Mouse (Mus musculus) stomach, embryonic 14.5 days (tissue): Measurements from ENCODE around the gene Cd300lf. TPM values are rescaled to one million over a fixed set of nuclear protein-coding genes. Genes with fewer than 3 reads are reported as not detected.
A peak's percentile ranks its signal among the peaks of the same experiment; 100 is the strongest.

ENCODE experiments used
- ATAC-seq: fragments of 200-750 bp; cut with Nextera tagmentation; 2 replicates; pipeline ENCODE4 v1.8.0; 2017; ENCODE audit warnings: low read depth, moderate TSS enrichment; ENCODE audit not compliant: insufficient number of reproducible peaks, insufficient read depth, low FRiP score
- H3K27ac ChIP-seq: fragments of 300-500 bp; sonication (generic); 2 replicates; pipeline ENCODE4 v1.5.1; 2014; ENCODE audit warnings: mild to moderate bottlenecking, low read length, moderate library complexity, mixed read lengths
- H3K27me3 ChIP-seq: fragments of 300-500 bp; sonication (generic); 2 replicates; pipeline ENCODE4 v1.6.1; 2014; ENCODE audit warnings: low read length, control low read depth, mixed read lengths; ENCODE audit not compliant: control insufficient read depth, insufficient read depth
- H3K36me3 ChIP-seq: fragments of 300-500 bp; sonication (generic); 2 replicates; pipeline ENCODE4 v1.6.1; 2014; ENCODE audit warnings: mild to moderate bottlenecking, control low read depth, low read length, moderate library complexity, mixed read lengths; ENCODE audit not compliant: control insufficient read depth, insufficient read depth
- H3K4me1 ChIP-seq: fragments of 300-500 bp; sonication (generic); 2 replicates; pipeline ENCODE4 v1.6.1; 2014; ENCODE audit warnings: low read length, control low read depth, mixed read lengths; ENCODE audit not compliant: control insufficient read depth, insufficient read depth
- H3K4me2 ChIP-seq: fragments of 300-500 bp; sonication (generic); replicated peaks from 2 replicates; pipeline ENCODE4 v1.6.1; 2014; ENCODE audit warnings: low read depth, low read length, control low read depth
- H3K4me3 ChIP-seq: fragments of 300-500 bp; sonication (generic); 2 replicates; pipeline ENCODE4 v1.5.1; 2014; ENCODE audit warnings: low read depth, low read length, control low read depth
- H3K9ac ChIP-seq: fragments of 300-500 bp; sonication (generic); replicated peaks from 2 replicates; pipeline ENCODE4 v1.6.1; 2014; ENCODE audit warnings: low read depth, mild to moderate bottlenecking, control low read depth, low read length, moderate library complexity, mixed read lengths
- H3K9me3 ChIP-seq: fragments of 300-500 bp; sonication (generic); 2 replicates; pipeline ENCODE4 v1.6.1; 2016; ENCODE audit warnings: low read depth, low read length, control low read depth; ENCODE audit not compliant: control insufficient read depth
- WGBS: fragments of 180-500 bp; shearing (Covaris S2); extraction: QIAGEN DNeasy Blood & Tissue Kit; methylation state at CpG from one replicate; pipeline ENCODE4 v1.1.7; 2014; 5-methylcytosine and 5-hydroxymethylcytosine counted together
- polyA plus RNA-seq: library from polyadenylated mRNA; unstranded; fragments of >200 nt; fragmentation: Nextera tagmentation; extraction: Ambion mirVana; gene quantifications from 2 replicates; pipeline ENCODE4 v1.2.1, GENCODE M21; 2014

Cd300lf gene
- polyA plus RNA-seq, 1 experiment from 2014 or later: 0.33 TPM

DNA sequence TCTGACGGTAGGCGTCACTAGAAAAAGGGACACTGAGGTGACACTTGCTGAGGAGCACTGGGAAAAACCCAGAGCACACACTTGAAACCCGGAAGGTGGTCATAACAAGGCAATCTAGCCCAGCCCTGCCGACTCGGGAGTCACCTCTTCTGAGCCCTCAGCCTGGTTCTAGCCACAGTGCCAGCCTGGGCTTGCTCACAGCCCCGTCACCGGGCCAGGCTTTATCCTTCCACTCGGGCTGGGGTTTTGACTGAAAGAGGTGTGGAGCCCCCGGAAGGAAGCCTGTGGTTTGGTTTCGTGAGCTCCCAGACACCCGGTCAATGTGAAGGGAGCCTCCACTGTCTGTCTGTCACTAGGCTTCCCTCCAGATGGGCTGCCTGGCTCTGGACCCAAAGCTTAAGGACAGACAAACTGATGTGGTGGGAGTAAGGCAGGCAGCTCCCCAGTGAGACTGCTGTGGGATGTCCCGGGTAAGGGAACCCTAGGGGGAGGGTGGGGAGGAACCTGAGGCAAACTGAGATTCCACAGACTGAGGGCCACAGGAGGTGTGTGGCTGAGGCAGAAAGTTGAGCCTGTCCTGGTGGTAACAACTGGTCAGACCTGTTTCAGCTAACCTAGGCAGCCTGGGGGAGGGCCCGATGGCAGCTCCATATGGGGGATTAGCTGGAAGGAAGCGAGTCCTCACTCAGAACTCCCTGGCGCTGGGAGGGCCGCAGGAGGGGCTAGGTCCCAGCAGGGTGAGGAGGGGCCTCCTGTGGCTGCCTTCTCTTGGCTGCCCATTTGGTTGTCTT lies 40.0 kb upstream of the Cd300lf start:
- peak; percentile 77 for ATAC-seq
- Histone ChIP-seq H3K4me3 (no peak overlapping the region), H3K4me1 (peaks cover 68% of the 10 kb centered on the region), H3K4me2 (peak overlapping the region; percentile 34), H3K27ac (peak overlapping the region; percentile 83), H3K36me3 (no peaks in the 10 kb centered on the region), H3K27me3 (no peaks in the 10 kb centered on the region), H3K9me3 (no peaks in the 10 kb centered on the region), H3K9ac (no peak overlapping the region)
- 19% methylated on average over 16 of the region's 16 CpGs for WGBS

DNA sequence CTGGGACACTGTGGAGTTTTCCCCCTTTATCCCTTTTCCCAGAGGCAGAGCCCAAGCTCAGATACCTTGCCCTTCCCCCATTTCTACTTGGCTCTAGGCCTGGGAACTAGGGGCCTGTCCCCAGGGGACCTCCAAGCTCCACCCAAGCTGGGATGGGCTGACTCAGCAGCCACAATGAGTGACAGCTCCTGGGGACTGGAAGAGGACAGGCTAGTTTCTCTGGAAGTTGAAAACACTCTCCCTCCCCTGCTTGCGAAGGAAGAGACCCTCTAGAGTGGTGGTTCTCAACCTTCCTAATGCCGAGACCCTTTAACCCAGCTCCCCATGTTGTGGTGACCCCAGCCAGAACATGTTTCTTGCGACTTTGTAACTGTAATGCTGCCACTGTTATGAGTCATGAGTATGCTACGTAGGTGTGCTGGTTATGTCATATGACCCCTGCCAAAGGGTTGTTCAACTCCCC lies 39.1 kb upstream of the Cd300lf start:
- Histone ChIP-seq H3K4me2 (peak overlapping the region; percentile 34; the same call in 1 of the 2 replicates), H3K4me1 (peaks cover 60% of the 10 kb centered on the region), H3K4me3 (no peak overlapping the region), H3K27me3 (no peaks in the 10 kb centered on the region), H3K9ac (no peak overlapping the region), H3K9me3 (no peaks in the 10 kb centered on the region), H3K36me3 (no peaks in the 10 kb centered on the region), H3K27ac (peak overlapping the region; percentile 55; the same call in 1 of the 2 replicates)
- peak; percentile 76 for ATAC-seq
- WGBS: 43% methylated on average over 4 of the region's 4 CpGs

DNA sequence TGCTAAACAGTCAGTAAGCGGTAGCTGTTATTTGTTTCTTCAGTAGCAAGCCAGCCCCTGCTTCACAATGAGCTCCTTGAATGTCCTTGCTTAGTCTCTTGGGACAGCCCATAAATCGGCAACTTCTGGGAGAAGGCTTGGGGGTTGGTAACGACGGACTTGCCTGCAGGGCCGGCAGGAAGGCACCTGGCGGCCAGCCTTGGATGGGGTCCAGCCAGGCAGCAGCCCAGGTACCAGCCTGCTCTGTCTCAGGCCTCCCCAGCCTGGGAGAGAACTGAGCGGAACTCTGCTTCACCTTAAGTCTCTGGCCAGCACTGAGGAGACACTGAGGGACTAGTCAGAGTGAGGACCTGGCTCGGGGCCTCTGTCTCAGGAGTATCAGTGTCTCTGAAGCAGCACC lies 37.3 kb upstream of the Cd300lf start:
- no peak overlapping the region for H3K27ac ChIP-seq
- H3K27me3 ChIP-seq: no peaks in the 10 kb centered on the region
- H3K36me3 ChIP-seq: no peaks in the 10 kb centered on the region
- no peaks in the 10 kb centered on the region for H3K9me3 ChIP-seq
- H3K4me3 ChIP-seq: no peak overlapping the region
- no peak overlapping the region for H3K4me2 ChIP-seq
- H3K4me1 ChIP-seq: peaks cover 43% of the 10 kb centered on the region
- WGBS: 37% methylated on average over 8 of the region's 8 CpGs
- no peak overlapping the region for H3K9ac ChIP-seq
- no peak for ATAC-seq

DNA sequence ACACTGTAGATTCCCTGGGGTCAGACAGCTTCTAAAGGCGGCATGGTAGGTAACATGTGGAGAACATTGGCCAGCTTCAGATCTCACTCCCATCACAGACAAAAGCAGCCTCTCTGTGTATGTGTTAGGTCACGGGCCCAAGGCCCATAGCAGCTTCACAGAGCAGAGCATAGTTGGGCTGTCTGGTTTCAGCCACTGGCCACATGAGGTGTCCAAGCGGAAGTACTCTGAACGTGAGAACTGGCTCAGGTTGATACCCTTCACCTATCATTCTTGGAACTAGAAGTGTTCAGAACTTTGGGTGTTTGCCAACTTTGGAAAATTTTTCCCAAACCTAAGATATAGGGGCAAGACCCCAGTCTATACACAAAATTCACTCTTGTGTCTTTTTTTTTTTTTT lies 35.6 kb upstream of the Cd300lf start:
- Histone ChIP-seq H3K4me2 (no peak overlapping the region), H3K36me3 (no peaks in the 10 kb centered on the region), H3K4me1 (peaks cover 36% of the 10 kb centered on the region), H3K9ac (no peak overlapping the region), H3K27ac (no peak overlapping the region), H3K27me3 (no peaks in the 10 kb centered on the region), H3K4me3 (no peak overlapping the region), H3K9me3 (no peaks in the 10 kb centered on the region)
- WGBS: 83% methylated on average over 4 of the region's 4 CpGs
- no peak for ATAC-seq

DNA sequence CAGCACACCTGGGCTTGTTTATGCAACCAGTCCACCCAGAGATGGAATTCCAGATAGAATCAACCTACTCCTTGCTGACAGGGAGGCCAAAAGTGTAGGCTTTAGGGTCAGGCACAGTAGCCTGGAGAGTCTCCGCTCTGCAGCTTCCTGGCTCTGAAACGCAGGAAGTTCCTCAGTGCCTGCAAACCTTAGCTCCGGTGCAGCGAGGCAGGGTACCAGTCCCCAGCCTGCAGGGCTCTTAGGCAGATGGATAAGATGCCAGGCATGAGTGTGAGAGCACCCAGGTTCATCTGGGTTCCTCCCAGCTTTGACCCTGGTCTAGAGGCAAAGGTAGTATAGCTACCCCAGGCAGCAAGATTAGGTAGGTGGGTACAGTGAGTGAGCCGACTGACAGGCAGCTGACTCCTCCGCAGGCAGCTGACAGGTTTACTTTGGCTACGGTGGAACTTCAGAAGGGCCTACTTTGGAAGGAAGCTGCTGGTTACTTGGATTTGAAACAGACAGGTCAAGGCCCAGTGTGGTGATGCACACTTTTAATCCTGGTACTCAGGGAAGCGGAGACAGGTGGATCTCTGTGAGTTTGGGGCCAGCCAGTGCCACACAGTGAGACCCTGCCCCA lies 33.9 kb upstream of the Cd300lf start:
- Histone ChIP-seq H3K36me3 (no peaks in the 10 kb centered on the region), H3K9me3 (no peaks in the 10 kb centered on the region), H3K4me2 (no peak overlapping the region), H3K27me3 (no peaks in the 10 kb centered on the region), H3K4me3 (no peak overlapping the region), H3K9ac (no peak overlapping the region), H3K27ac (no peak overlapping the region), H3K4me1 (peaks cover 20% of the 10 kb centered on the region)
- ATAC-seq: no peak
- WGBS: 69% methylated on average over 8 of the region's 8 CpGs

DNA sequence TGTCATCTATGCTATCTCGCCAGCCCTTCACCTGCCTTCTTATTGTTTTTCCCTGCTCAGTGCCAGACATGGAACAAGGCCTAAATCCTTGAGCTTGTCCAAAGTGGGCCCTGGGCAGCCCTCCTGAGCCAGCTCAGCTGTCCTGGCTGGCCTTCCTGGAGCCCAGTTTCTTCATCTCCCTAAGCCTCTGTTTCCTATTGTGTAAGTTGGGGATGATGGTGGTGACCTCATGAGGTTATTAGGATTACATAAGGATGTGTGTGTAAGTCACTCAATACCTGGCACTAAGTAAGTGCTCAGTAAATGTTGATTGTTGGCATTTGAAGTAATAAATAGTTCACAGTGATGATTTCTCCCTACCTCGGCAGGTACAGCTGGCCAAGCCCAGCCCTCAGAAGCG lies 33.0 kb upstream of the Cd300lf start:
- Histone ChIP-seq H3K9me3 (no peaks in the 10 kb centered on the region), H3K36me3 (no peaks in the 10 kb centered on the region), H3K4me2 (no peak overlapping the region), H3K4me1 (peaks cover 19% of the 10 kb centered on the region; the same call in 1 of the 2 replicates), H3K9ac (no peak overlapping the region), H3K27me3 (no peaks in the 10 kb centered on the region), H3K4me3 (no peak overlapping the region), H3K27ac (no peak overlapping the region)
- 82% methylated on average over 3 of the region's 3 CpGs for WGBS
- no peak for ATAC-seq

DNA sequence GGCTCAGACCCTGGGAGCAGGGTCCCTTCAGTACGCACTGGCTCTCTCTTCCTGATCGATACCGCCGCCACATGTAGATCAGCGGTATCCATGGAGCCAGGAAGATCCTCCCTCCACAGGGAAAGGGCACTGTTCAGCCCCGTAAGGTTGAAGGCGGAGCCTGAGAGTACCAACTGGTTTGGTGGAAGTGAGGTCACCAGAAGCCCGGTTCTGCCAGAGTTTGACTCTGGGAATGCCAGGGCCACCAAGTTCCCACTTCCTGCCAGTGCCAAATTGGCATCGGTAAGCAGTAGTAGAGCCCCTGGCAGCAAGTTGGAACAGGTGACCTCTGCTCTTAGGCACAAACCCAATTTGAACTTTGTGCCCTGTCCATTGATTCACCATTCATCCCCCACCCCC lies 31.2 kb upstream of the Cd300lf start:
- WGBS: 3% methylated on average over 9 of the region's 9 CpGs
- Histone ChIP-seq H3K27ac (peak overlapping the region; percentile 33; the same call in 1 of the 2 replicates), H3K4me3 (peak overlapping the region; percentile 76), H3K9ac (no peak overlapping the region), H3K4me1 (peaks cover 21% of the 10 kb centered on the region; the same call in 1 of the 2 replicates), H3K4me2 (peak overlapping the region; percentile 83), H3K9me3 (no peaks in the 10 kb centered on the region), H3K36me3 (no peaks in the 10 kb centered on the region), H3K27me3 (no peaks in the 10 kb centered on the region)
- no peak for ATAC-seq

DNA sequence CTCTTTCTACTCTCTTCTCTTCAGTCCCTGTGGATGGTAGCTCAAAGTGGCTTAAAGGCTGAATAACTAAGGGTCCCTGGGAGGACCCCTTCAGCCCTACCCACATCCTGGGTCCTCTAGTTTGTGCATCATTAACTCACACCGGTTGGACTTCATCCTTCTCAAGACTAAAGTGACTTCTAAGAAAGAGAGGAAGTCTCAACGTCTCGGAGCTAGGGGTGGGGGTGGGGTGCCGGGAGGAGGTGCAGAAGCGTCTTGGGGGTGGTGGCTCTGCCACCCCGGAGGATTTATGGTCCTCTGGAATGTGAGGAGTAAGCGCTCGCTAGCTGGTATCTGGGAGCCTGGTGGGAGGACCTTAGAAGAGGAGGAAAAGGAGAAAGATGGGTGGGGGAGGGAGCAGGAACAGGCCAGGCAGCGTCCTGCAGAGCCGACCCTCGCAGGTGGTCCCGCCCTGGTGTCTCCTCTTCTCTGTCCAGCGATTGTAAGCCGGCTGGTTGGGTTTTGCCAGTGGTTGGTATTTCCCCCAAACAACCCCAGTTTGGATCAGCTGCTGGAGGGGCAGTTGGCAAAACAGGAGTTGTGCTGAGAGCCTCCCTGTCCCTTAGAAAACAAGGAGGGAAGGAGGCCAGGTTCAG lies 30.7 kb upstream of the Cd300lf start:
- no peak for ATAC-seq

More for the DNA sequence above, 30.7 kb upstream of the Cd300lf start:
- H3K36me3 ChIP-seq: no peaks in the 10 kb centered on the region
- H3K4me3 ChIP-seq: peak overlapping the region; percentile 76
- peak overlapping the region; percentile 83 for H3K4me2 ChIP-seq
- no peaks in the 10 kb centered on the region for H3K9me3 ChIP-seq
- H3K4me1 ChIP-seq: peaks cover 21% of the 10 kb centered on the region; the same call in 1 of the 2 replicates
- WGBS: under 1% methylated on average over 14 of the region's 14 CpGs
- peak overlapping the region; percentile 70; the same call in 1 of the 2 replicates for H3K27ac ChIP-seq
- peak overlapping the region; percentile 53; the same call in 1 of the 2 replicates for H3K9ac ChIP-seq
- H3K27me3 ChIP-seq: no peaks in the 10 kb centered on the region
